Mouse (Mus musculus) cerebellum, postnatal 25 days (tissue): ENCODE measurements at regions not wholly inside any gene's neighbourhood (a gene's known extent, or its start where the extent isn't known, plus 50 kb on each side); places are given as distances from the start of the nearest gene placed in this dataset.

Source experiments
- DNase-seq, 2 experiments: peaks; one replicate each; pipeline ENCODE4 v3.0.0; 2021; ENCODE audit warnings: mixed read lengths in 2 of 2

- no peak for DNase-seq
Measured at GRCm38 (mm10) chr3:50524006-50524405, 80.6 kb upstream of the Slc7a11 start.

GRCm38 (mm10) chr3:50507211-50507610 lies 63.8 kb upstream of the Slc7a11 start:
- no peak for DNase-seq
